Mouse (Mus musculus) ovary, adult 18-20 months (tissue): ENCODE measurements at regions not wholly inside any gene's neighbourhood (a gene's known extent, or its start where the extent isn't known, plus 50 kb on each side); places are given as distances from the start of the nearest gene placed in this dataset.

ENCODE experiments used
- DNase-seq: peaks from one replicate; pipeline ENCODE4 v3.0.0; 2022; ENCODE audit warnings: low spot score, mixed read lengths

DNA sequence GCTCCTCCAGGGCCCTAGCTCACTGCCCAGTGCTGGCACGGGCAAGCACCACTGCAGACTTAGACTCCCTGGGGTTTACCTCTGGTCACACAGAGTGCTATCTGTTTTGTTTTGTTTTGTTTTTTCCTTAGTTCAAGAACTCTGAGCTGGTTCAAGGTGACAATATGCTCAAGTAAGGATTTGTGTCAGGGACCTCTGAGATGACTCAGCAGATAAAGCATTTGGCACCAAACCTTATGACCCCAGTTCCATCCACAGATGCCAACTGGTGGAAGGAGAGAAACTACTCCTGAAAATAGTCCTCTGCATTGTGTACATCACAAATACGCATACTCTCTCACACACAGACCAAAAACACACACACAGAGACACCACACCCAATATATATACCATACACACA is 351.0 kb upstream of the Hs6st1 start:
- no peak for DNase-seq

- no peak for DNase-seq
These were observed 350.5 kb upstream of the Hs6st1 start for GRCm38 (mm10) chr1:35717659-35718058.

- DNase-seq = no peak
These were observed 348.1 kb upstream of the Hs6st1 start for GRCm38 (mm10) chr1:35720063-35720462.

- no peak for DNase-seq
These were observed 343.8 kb upstream of the Hs6st1 start for GRCm38 (mm10) chr1:35724366-35724900.

GRCm38 (mm10) chr1:35726596-35726995 is 341.6 kb upstream of the Hs6st1 start:
- no peak for DNase-seq

GRCm38 (mm10) chr1:35727310-35727990 is 340.8 kb upstream of the Hs6st1 start:
- DNase-seq = no peak

DNA sequence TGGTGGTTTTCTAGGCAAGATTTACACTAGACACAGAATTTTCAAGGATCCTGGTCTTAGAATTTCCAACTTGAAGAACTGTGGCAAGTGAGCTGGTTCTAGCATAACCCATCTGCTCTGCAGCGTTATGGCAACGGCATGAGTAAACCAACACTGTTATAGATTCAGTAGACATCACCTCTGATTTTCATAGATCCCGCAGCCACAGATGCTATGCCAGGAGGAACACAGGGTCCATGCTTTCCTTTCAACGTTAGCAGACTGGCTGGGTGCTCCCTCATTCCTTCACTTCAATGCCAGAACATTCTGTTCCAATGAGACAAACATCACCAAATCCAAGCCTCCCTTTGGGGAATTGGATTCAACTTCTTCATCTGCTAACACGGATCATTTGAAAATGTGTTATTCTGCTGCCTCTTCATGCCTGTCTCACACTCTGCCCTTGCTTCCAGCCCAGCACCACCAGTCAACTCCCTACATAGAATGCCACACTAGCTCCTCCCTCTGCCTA is 338.4 kb upstream of the Hs6st1 start:
- no peak for DNase-seq

DNA sequence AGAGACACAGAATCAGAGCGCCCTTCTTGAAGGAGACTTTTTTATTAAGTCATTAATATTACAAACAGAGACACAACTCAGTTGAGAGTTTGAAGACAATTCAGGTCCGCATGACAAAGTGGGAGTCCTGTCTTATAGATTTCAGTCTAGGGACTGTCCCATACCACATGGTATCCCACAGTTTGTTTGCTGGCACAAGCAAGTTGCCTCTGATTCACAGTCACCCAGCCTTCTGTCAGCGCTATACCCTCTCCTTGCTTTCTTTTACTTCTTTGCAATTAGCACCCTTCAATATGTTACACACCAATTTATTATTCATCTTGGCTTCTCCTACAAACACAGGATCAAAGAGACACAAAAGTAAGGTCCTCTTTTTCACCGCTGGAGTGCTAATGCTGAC is 337.9 kb upstream of the Hs6st1 start:
- DNase-seq = no peak

DNA sequence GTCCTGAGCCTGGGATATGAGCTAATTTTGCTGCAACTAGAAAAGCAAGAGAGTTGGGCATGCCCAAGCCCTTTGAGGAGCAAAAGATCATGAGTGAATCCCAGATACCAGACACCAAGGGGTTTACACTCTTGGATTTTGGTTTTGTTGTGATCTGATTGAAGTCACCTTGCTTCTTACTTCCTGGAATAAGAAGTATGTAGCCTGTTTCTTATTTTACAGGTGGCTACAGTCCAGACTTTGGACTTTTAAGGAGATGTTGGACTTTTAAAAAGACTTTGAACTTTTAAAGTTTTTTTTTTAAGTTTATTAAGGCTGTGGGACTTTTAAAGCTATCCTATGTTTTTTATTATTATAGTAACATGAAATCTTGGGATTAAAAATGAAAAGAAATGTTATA is 332.0 kb upstream of the Hs6st1 start:
- DNase-seq = no peak

DNA sequence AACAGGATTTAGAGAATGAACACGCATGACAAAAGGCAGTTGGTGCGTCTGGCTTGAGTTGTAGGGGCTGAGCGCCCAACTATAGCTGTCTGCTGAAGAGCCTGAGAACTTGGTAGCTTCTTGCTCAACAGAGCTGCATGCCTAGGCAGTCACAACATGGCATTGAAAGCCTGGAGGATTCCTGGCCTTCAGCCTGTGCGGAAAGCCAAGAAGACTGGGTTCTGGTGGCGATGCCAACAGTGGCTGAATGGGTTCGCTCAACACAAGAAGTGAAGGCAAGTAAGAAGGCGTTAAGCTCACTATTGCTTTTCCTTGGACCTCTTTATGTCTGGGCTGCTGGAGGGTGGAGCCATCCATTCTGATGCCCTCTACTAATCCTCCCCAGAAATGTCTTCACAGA is 318.6 kb upstream of the Hs6st1 start:
- DNase-seq = no peak

DNA sequence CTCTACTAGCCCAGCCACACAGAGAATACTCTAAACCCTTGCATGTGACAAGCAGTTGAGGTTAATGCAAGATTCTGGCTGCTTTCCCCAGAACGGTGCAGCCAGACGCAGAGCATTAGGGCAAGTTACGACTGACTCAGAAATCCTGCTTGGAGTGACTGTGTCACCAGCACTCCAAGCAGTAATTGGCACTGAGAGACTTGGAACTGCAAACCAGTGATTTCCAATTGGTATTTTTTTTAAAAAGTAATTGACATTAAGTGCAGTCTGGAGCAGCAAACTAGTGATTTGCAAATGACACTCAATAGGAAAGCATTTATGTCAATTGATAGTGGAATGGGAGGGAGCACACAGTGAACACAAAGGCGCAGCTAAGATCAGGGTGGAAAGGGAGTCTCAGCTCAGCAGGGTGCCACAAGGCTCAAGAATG is 318.1 kb upstream of the Hs6st1 start:
- DNase-seq = no peak

DNA sequence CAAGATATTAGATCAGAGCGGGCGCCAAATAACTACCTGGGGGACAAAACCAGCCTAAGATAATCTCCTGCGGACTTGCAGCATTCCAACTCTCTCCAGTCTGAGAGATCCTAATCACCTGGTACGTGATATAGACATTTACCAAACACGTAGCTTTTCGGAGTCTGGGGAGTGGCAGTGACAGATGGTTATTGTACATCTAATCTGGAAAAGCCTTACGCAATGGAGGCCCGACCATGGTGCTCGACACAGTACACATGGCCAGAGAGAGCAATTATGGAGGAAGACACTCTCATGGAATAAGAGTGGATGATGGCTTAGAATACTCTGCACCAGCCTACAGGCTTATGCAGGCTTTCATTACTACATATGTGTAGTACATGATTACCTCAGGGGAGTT is 315.6 kb upstream of the Hs6st1 start:
- no peak for DNase-seq

DNA sequence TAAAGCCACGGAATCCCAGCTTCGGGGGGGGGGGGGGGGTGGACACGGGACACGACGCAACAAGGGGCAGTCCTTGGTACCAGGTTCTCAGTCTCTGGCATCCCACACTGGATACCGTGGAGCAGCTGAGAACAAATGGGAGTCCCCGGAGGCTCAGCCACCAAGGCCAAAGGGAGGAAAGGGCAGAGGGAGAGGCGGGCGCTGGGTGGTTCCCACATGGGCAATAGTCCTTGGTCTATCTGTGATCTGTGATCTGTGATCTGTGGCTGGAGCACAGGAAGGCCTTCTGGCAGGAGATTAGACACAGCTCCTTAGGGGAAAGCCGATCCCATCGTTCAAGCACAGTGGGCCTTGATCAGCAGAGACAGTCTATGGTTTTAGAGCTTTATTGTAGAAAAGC is 314.0 kb upstream of the Hs6st1 start:
- DNase-seq = peak; percentile 62

- DNase-seq = no peak
These were observed 309.2 kb upstream of the Hs6st1 start for GRCm38 (mm10) chr1:35759010-35759409.

DNA sequence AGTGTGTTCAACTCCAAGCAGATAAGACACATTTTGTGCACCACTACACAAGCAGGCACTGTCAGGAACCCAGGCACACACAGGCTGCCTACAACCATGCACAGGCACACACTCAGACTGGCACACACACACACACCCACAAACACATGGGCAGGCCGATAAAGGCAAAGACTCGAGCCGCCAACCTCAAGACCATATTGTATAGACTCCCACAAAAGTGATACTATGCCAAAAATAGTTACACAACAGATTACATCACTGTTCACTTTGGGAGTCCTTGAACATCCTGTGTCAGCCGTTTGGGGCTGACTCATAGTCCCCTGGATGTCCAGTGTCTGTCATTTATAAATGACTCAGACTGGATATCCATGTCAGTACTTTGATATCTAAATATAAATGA is 308.6 kb upstream of the Hs6st1 start:
- DNase-seq = no peak

DNA sequence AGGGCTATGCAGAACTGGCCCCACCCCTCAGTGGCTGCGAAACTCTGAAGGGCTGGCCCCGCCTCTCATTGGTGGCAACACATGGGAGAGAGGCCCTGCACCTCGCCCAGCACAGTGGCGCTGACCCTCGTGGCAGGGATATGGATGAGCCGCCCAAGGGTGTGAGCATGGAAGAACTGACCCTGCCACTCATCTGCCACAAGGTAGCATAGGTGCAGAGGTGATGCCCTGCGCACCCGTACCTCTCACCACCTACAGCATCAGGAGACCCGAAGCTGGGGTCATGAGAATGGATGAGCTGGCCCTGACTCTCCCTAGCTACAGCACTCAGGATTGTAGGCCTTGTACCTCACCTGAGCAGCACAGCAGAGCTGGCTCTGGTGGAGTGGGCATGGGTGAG is 305.1 kb upstream of the Hs6st1 start:
- no peak for DNase-seq

- DNase-seq = no peak
These were observed 304.7 kb upstream of the Hs6st1 start for GRCm38 (mm10) chr1:35763456-35763855.

DNA sequence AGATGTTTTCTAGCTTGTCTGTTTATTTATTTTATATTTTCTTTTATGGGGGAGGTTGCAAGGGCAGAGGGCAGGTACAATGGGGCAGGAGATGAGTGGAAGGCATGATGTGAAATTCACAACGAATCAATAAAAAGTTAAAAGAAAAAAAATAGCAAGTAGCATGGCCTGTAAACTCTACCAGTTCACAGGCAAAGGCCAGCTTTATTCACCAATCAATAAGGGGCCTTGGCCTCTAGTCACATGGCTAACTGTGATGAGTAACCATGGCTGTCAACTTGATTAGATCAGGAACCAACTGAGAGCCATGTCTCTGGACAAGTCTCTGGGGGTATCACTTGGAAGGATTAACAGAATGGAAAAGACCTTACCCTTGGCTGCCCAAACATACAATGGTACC is 304.1 kb upstream of the Hs6st1 start:
- DNase-seq = no peak

- no peak for DNase-seq
These were observed 302.5 kb upstream of the Hs6st1 start for GRCm38 (mm10) chr1:35765692-35766091.

- DNase-seq = no peak
These were observed 301.9 kb upstream of the Hs6st1 start for GRCm38 (mm10) chr1:35766271-35766670.

DNA sequence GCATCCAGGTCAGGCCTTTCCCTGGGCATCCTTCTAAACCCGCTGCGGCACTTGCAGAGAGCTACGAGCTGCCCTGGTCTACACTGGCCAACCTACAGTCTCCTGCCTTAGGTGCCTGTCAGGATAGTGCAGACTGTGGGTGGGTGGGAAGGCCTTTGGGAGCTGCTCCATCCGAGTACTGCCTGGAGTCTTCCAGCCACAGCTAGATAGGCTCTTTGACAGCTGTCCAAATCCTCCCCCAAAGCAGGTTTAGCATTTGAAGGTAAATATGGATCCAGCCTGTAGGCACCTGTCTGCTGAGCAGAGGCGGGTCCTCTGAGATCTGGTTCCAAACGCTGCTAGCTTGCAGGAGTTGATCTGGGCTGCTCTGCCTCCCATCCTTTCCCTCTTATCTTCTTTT is 295.6 kb upstream of the Hs6st1 start:
- no peak for DNase-seq

DNA sequence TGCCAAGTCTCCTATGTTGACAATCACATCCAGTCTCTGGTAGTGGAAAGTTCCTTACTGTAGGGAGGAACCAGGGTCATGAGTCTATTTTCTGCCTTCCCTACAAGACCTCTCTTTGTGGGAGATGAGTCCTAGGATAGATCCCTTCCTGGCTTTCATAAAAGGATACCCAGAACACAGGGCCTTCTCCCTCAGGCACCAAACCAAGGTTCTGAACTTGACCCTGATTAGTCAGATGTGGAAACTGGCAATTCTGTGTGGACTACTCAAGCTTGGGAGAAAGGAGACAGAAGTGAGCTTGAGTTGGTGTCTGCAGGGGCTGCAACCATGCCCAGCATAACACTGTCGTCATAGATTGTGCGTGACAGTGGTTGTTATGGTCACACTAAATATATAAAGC is 293.6 kb upstream of the Hs6st1 start:
- no peak for DNase-seq

- DNase-seq = no peak
These were observed 285.5 kb upstream of the Hs6st1 start for GRCm38 (mm10) chr1:35782668-35783067.

DNA sequence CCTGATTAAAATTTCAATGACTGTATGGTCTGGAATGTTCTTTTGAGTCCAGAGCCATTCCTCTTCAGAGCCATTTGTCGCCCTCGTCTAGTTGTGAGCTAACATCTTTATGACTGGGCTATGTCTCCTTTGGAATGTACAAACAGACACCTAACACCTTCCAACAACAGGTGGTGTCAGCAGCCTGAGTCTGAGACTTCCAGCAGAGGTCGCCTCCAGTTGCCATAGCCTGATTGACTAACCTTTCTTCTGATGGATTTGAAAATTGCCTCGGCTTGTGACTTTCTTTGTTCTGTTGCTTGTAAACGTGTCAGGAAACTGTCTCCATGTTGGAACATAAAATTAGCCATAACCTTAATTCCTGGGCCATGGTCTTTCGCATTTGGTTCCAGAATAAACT is 284.8 kb upstream of the Hs6st1 start:
- no peak for DNase-seq
